Mouse (Mus musculus): ENCODE measurements around the gene Sox21. TPM values are rescaled to one million over a fixed set of nuclear protein-coding genes. Genes with fewer than 3 reads are reported as not detected.

Gene Sox21
- 0.01 TPM for polyA plus RNA-seq (2012; fragmentation: generic; extraction: Trizol)
- long read RNA-seq, experiment 1, result 0 reads
- long read RNA-seq, experiment 2, result 0 reads

DNA sequence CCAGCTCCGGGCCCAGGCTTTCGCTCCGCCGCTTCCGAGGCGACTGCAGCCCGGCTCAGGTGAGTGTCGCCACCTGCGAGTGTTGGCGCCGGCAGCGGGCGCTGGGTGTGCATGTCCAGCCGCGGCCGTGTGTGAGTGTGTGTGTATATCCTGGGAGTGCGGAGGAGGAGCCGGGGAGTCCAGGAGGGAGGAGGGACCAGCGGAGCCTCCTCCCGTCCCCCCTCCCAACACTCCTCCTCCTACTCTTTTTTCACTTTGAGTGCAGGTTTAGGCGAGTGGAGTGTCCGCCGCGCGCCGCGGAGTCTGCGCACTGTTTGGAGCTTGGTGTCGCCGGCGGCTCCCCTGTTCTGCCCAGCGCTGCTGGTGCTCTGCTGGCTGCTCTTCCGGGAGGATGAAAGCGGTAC lies at the start of gene Sox21:
Gene Sox21 (minus strand): TSS at position 145 of the 404 bp plus-strand sequence.
- Histone ChIP-seq H3K79me3 (ENCODE audit: low read depth) (no peaks in the 10 kb centered on the region), H3K4me3 (ENCODE audit: insufficient read depth, poor library complexity, severe bottlenecking) (no peak within 1 kb of the TSS), H3ac (ENCODE audit: control insufficient read depth, insufficient read length, low read depth) (no peak within 1 kb of the TSS), H3K27me3 (ENCODE audit: control insufficient read depth, insufficient read depth, insufficient read length) (peaks cover 34% of the 10 kb centered on the region), H3K36me3 (ENCODE audit: control insufficient read depth, insufficient read depth) (no peaks in the 10 kb centered on the region), H3K79me2 (ENCODE audit: control insufficient read depth, insufficient read depth) (no peaks in the 10 kb centered on the region)
- TF ChIP-seq FOSL1 (IDR thresholded peaks at IDR 0.05; ENCODE audit: insufficient read depth, low read length, poor library complexity, severe bottlenecking) (no peak), USF1 (IDR thresholded peaks at IDR 0.05; ENCODE audit: low read depth) (no peak), MYOD1 (IDR thresholded peaks at IDR 0.05; ENCODE audit: control insufficient read depth, insufficient read length, low read depth) (no peak), MAX (IDR thresholded peaks at IDR 0.05) (no peak), MYOG (IDR thresholded peaks at IDR 0.05; ENCODE audit: control insufficient read depth, extremely low read depth, insufficient read length) (no peak), CTCF (IDR thresholded peaks at IDR 0.05; ENCODE audit: control insufficient read depth, insufficient read depth, insufficient read length) (no peak), CEBPB (IDR thresholded peaks at IDR 0.05; ENCODE audit: low read depth) (no peak)

DNA sequence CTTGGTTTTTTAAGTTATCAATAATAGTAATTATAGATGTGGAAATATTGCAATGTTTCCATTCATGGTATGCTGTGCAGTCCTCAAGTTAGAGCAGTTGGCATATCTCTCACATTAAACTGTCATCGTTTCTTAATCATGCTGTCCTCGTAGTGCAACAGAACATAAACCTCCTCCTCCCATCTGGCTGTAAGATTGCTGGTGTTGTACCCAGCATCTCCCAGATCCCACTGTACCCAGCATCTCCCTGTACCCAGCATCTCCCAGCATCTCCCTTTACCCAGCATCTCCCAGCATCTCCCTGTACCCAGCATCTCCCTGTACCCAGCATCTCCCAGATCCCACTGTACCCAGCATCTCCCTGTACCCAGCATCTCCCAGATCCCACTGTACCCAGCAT lies 49.3 kb upstream of the Sox21 start:
- TF ChIP-seq MAX (IDR thresholded peaks at IDR 0.05), result no peak
- no peak for TF ChIP-seq FOSL1 (IDR thresholded peaks at IDR 0.05; ENCODE audit: insufficient read depth, low read length, poor library complexity, severe bottlenecking)
- no peak for TF ChIP-seq CTCF (IDR thresholded peaks at IDR 0.05; ENCODE audit: control insufficient read depth, insufficient read depth, insufficient read length)
- TF ChIP-seq CEBPB (IDR thresholded peaks at IDR 0.05; ENCODE audit: low read depth), result no peak

DNA sequence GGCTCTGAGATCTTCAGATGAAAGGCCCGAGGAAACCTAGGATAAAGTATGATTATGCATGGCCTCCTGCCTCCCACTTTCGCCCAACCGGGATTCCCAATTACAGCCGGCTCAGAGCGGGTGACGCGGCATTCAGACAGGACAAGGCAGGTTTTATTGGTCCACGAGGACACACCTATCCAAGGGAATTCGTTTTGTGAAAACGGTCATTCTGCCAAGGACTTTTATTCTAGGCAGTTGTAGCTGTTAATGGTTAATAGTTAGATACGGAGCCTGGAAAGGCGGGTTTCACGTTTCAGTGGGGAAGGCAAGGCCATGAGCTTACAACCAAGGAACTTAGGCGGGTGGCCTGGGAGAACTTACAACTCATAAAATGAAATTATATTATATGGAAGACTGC lies 46.1 kb upstream of the Sox21 start:
- no peaks in the 10 kb centered on the region for H3K36me3 ChIP-seq (ENCODE audit: control insufficient read depth, insufficient read depth)
- no peak overlapping the region for H3ac ChIP-seq (ENCODE audit: control insufficient read depth, insufficient read length, low read depth)
- no peaks in the 10 kb centered on the region for H3K27me3 ChIP-seq (ENCODE audit: control insufficient read depth, insufficient read depth, insufficient read length)
- no peaks in the 10 kb centered on the region for H3K79me3 ChIP-seq (ENCODE audit: low read depth)
- H3K79me2 ChIP-seq (ENCODE audit: control insufficient read depth, insufficient read depth), result no peaks in the 10 kb centered on the region
- H3K4me3 ChIP-seq (ENCODE audit: insufficient read depth, poor library complexity, severe bottlenecking), result no peak overlapping the region
- TF ChIP-seq MYOD1 (IDR thresholded peaks at IDR 0.05; ENCODE audit: control insufficient read depth, insufficient read length, low read depth) (no peak), MAX (IDR thresholded peaks at IDR 0.05) (no peak), USF1 (IDR thresholded peaks at IDR 0.05; ENCODE audit: low read depth) (no peak), CEBPB (IDR thresholded peaks at IDR 0.05; ENCODE audit: low read depth) (no peak), CTCF (IDR thresholded peaks at IDR 0.05; ENCODE audit: control insufficient read depth, insufficient read depth, insufficient read length) (no peak), FOSL1 (IDR thresholded peaks at IDR 0.05; ENCODE audit: insufficient read depth, low read length, poor library complexity, severe bottlenecking) (no peak), MYOG (IDR thresholded peaks at IDR 0.05; ENCODE audit: control insufficient read depth, extremely low read depth, insufficient read length) (no peak)

More for the DNA sequence above, 49.3 kb upstream of the Sox21 start:
- no peaks in the 10 kb centered on the region for H3K36me3 ChIP-seq (ENCODE audit: control insufficient read depth, insufficient read depth)
- H3K79me2 ChIP-seq (ENCODE audit: control insufficient read depth, insufficient read depth), result no peaks in the 10 kb centered on the region
- H3ac ChIP-seq (ENCODE audit: control insufficient read depth, insufficient read length, low read depth), result no peak overlapping the region
- H3K27me3 ChIP-seq (ENCODE audit: control insufficient read depth, insufficient read depth, insufficient read length), result no peaks in the 10 kb centered on the region
- no peaks in the 10 kb centered on the region for H3K79me3 ChIP-seq (ENCODE audit: low read depth)
- H3K4me3 ChIP-seq (ENCODE audit: insufficient read depth, poor library complexity, severe bottlenecking), result no peak overlapping the region

DNA sequence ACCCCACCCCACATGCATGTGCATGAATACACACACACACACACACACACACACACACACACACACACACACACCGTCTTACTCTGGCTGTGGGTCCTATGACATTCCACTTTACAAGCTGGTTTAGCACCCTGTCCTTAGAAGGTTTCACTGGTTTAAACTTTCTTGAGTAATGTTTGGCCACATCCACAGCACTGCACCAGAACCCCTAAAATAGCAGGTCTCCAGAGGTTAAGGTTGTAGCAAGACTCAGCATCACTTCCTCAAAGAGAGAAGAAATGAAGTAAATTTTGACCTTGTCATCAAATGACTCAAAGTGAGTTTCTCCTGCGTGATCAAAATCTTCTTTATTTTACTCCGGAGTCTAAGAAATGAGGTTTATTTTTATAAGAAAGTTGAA lies 45.4 kb upstream of the Sox21 start:
- Histone ChIP-seq H3ac (ENCODE audit: control insufficient read depth, insufficient read length, low read depth) (no peak overlapping the region), H3K4me3 (ENCODE audit: insufficient read depth, poor library complexity, severe bottlenecking) (no peak overlapping the region), H3K27me3 (ENCODE audit: control insufficient read depth, insufficient read depth, insufficient read length) (no peaks in the 10 kb centered on the region), H3K36me3 (ENCODE audit: control insufficient read depth, insufficient read depth) (no peaks in the 10 kb centered on the region), H3K79me2 (ENCODE audit: control insufficient read depth, insufficient read depth) (no peaks in the 10 kb centered on the region), H3K79me3 (ENCODE audit: low read depth) (no peaks in the 10 kb centered on the region)
- no peak for TF ChIP-seq MYOD1 (IDR thresholded peaks at IDR 0.05; ENCODE audit: control insufficient read depth, insufficient read length, low read depth)
- no peak for TF ChIP-seq USF1 (IDR thresholded peaks at IDR 0.05; ENCODE audit: low read depth)

GRCm38 (mm10) chr14:118277704-118278498 lies 41.1 kb upstream of the Sox21 start:
- H3K27me3 ChIP-seq (ENCODE audit: control insufficient read depth, insufficient read depth, insufficient read length), result no peaks in the 10 kb centered on the region
- H3K79me3 ChIP-seq (ENCODE audit: low read depth), result no peaks in the 10 kb centered on the region
- no peaks in the 10 kb centered on the region for H3K79me2 ChIP-seq (ENCODE audit: control insufficient read depth, insufficient read depth)
- no peaks in the 10 kb centered on the region for H3K36me3 ChIP-seq (ENCODE audit: control insufficient read depth, insufficient read depth)
- no peak overlapping the region for H3ac ChIP-seq (ENCODE audit: control insufficient read depth, insufficient read length, low read depth)
- H3K4me3 ChIP-seq (ENCODE audit: insufficient read depth, poor library complexity, severe bottlenecking), result no peak overlapping the region
- TF ChIP-seq FOSL1 (IDR thresholded peaks at IDR 0.05; ENCODE audit: insufficient read depth, low read length, poor library complexity, severe bottlenecking), result no peak
- no peak for TF ChIP-seq MYOG (IDR thresholded peaks at IDR 0.05; ENCODE audit: control insufficient read depth, extremely low read depth, insufficient read length)
- no peak for TF ChIP-seq MYOD1 (IDR thresholded peaks at IDR 0.05; ENCODE audit: control insufficient read depth, insufficient read length, low read depth)
- no peak for TF ChIP-seq CTCF (IDR thresholded peaks at IDR 0.05; ENCODE audit: control insufficient read depth, insufficient read depth, insufficient read length)

Measured in C2C12 (cell line).